Mouse (Mus musculus): ENCODE data around the gene Sgca.

- peak; percentile 69 for TF ChIP-seq CTCF (IDR thresholded peaks at IDR 0.05)
- no peak for TF ChIP-seq POLR2A (IDR thresholded peaks at IDR 0.05; ENCODE audit: insufficient read depth, low read depth, low read length)
- 0 out of 2 replicates have a peak, but pooled peaks have one; percentile 17 for TF ChIP-seq EP300 (IDR thresholded peaks at IDR 0.05; ENCODE audit: insufficient read depth, low read depth, low read length)
Observed at GRCm38 (mm10) chr11:94970210-94970943, 5.8 kb downstream of the Sgca start.

Measured in heart, adult 2 months (tissue).